Mouse (Mus musculus): ENCODE measurements around the gene Agbl4. TPM values are rescaled to one million over a fixed set of nuclear protein-coding genes. Genes with fewer than 3 reads are reported as not detected.

The Agbl4 gene
- not detected in 2 replicates for total RNA-seq (2012; rRNA removed)

DNA sequence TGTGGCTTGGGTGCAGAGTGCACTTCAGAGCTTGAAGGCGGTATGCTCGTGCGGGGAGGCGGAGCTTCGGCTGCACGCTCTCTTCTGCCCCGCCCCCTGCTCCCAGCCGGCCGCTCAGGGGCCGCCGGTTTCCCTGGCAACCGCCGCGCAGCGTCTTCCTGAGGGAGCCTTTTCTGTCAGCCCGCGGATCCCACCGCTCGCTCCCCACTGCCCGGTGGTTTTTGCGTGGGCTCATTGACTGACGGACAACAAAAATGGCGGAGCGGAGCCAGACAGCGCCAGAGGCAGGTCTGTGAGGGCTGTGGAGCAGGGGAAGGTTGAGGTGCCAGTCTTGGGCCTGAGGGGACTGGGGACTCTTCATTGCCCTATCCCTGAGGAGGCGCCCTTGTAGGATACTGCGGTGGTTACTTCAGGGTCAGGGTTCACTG lies at the start of gene Agbl4:
Gene Agbl4, plus strand, starts transcription at position 44 of the 428 bp plus-strand sequence.
- TF ChIP-seq CHD2 (IDR thresholded peaks at IDR 0.05; ENCODE audit: low read depth, low read length), result no peak
- no peak for TF ChIP-seq ZNF384 (IDR thresholded peaks at IDR 0.05; ENCODE audit: low read depth, low read length)
- TF ChIP-seq MAFK (IDR thresholded peaks at IDR 0.05; ENCODE audit: insufficient read depth, low read depth, low read length), result no peak
- no peak for TF ChIP-seq HCFC1 (IDR thresholded peaks at IDR 0.05; ENCODE audit: borderline replicate concordance, insufficient read depth, low read length)
- no peaks in the 10 kb centered on the region for H3K36me3 ChIP-seq (ENCODE audit: control insufficient read depth, insufficient read depth, low read length, poor library complexity, severe bottlenecking)
- in situ Hi-C loops (cut with MboI; ENCODE audit: low sequenced_read_pairs in 2 of 2, unreplicated experiment in 2 of 2), result no loop called here

DNA sequence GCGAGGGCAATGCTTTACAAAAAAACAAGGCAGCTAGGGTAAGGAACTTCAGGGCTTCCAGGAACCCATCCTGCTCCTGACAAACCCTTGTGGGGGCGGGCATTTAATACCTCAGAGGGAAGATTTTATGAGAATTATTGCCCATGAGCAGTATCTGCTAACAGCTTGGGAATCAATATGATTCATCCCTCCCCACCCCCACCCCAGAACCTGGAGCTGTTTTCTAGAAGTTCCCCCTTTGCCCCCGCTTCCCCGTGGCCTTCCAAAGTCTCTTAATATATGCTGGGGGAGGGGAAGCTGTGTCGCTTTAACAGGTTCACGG lies 46.6 kb upstream of the Agbl4 start:
- peak overlapping the region; percentile 69 to 83 for H3K4me3 ChIP-seq (ENCODE audit: insufficient read depth in 1 of 2, low read depth in 1 of 2, low read length in 2 of 2, poor library complexity in 1 of 2, severe bottlenecking in 1 of 2)
- TF ChIP-seq MAFK (IDR thresholded peaks at IDR 0.05; ENCODE audit: insufficient read depth, low read depth, low read length), result no peak
- no peak for TF ChIP-seq ZNF384 (IDR thresholded peaks at IDR 0.05; ENCODE audit: low read depth, low read length)
- no peak for TF ChIP-seq CHD2 (IDR thresholded peaks at IDR 0.05; ENCODE audit: low read depth, low read length)
- no peak for TF ChIP-seq ZC3H11A (IDR thresholded peaks at IDR 0.05; ENCODE audit: borderline replicate concordance, low read depth, low read length)
- TF ChIP-seq HCFC1 (IDR thresholded peaks at IDR 0.05; ENCODE audit: borderline replicate concordance, insufficient read depth, low read length), result no peak
- no peaks in the 10 kb centered on the region for H3K4me1 ChIP-seq (ENCODE audit: control insufficient read depth in 2 of 2, insufficient read depth in 2 of 2, low read length in 2 of 2, poor library complexity in 1 of 2)
- no peak overlapping the region for H3K27ac ChIP-seq (ENCODE audit: insufficient read depth, low read depth, low read length, poor library complexity, severe bottlenecking)
- no peak for DNase-seq (ENCODE audit: low read depth, low spot score)
- H3K36me3 ChIP-seq (ENCODE audit: control insufficient read depth, insufficient read depth, low read length, poor library complexity, severe bottlenecking), result no peaks in the 10 kb centered on the region
- peak overlapping the region; percentile 75 for H3K9ac ChIP-seq (ENCODE audit: insufficient read depth, low read depth, low read length, poor library complexity, severe bottlenecking)
- no peaks in the 10 kb centered on the region for H3K9me3 ChIP-seq (ENCODE audit: control insufficient read depth, insufficient read depth, low read depth, low read length)
- in situ Hi-C loops (cut with MboI; ENCODE audit: low sequenced_read_pairs in 2 of 2, unreplicated experiment in 2 of 2), result no loop called here

More for the DNA sequence above, at the start of gene Agbl4:
- Histone ChIP-seq H3K9me3 (ENCODE audit: control insufficient read depth, insufficient read depth, low read depth, low read length) (no peaks in the 10 kb centered on the region), H3K4me1 (ENCODE audit: control insufficient read depth in 2 of 2, insufficient read depth in 2 of 2, low read length in 2 of 2, poor library complexity in 1 of 2) (no peaks in the 10 kb centered on the region), H3K4me3 (ENCODE audit: insufficient read depth in 1 of 2, low read depth in 1 of 2, low read length in 2 of 2, poor library complexity in 1 of 2, severe bottlenecking in 1 of 2) (peak within 1 kb of the TSS; percentile 55 to 71), H3K27ac (ENCODE audit: insufficient read depth, low read depth, low read length, poor library complexity, severe bottlenecking) (no peak within 1 kb of the TSS), H3K9ac (ENCODE audit: insufficient read depth, low read depth, low read length, poor library complexity, severe bottlenecking) (peak within 1 kb of the TSS; percentile 44)
- peak; percentile 71 for DNase-seq (ENCODE audit: low read depth, low spot score)

DNA sequence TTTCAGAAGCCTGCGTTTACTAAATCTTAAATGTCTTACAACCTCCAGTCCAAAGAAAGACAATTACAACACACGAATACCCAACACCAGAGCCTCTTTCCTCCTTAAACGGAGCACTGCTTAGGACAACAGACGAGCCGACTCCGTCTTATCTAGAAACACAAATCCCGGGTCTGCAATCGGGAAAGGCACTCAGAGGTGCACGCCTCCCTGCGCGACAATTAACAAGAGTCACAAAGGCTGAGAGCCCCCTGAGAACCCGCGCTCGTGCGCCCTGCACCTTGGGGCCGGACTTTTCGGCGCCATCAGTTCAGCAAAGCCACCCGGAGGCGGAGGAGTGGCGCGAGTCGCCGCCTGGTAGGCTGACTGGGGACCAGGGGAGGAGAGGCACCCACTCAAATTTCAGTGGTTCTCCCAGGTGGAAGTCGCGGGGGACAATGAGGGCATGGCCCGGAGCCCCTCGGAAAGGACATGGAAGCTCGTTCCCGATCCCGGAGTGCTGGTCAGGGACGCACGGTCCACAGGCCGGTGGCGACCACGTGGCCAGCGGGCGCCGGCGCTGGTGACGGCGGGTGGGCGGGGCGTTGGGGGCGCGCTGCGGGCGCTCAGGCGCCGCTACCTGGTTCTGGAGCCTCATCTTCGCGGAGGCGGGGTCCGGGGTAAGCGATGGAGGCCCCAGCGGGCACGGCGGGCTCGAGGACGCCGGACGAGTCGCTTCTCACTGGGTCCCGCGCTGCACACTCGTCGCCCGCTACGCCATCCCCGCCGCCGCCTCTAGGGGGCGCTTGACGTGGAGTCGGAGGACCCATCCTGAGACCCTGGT lies 46.1 kb upstream of the Agbl4 start, which contains the start of gene Elavl4:
Gene Elavl4, minus strand, starts transcription at position 732 of the 823 bp plus-strand sequence.
- Histone ChIP-seq H3K9ac (ENCODE audit: insufficient read depth, low read depth, low read length, poor library complexity, severe bottlenecking) (peak within 1 kb of the TSS; percentile 75), H3K9me3 (ENCODE audit: control insufficient read depth, insufficient read depth, low read depth, low read length) (no peaks in the 10 kb centered on the region), H3K4me1 (ENCODE audit: control insufficient read depth in 2 of 2, insufficient read depth in 2 of 2, low read length in 2 of 2, poor library complexity in 1 of 2) (no peaks in the 10 kb centered on the region), H3K4me3 (ENCODE audit: insufficient read depth in 1 of 2, low read depth in 1 of 2, low read length in 2 of 2, poor library complexity in 1 of 2, severe bottlenecking in 1 of 2) (peak within 1 kb of the TSS; percentile 69 to 83), H3K27ac (ENCODE audit: insufficient read depth, low read depth, low read length, poor library complexity, severe bottlenecking) (no peak within 1 kb of the TSS), H3K36me3 (ENCODE audit: control insufficient read depth, insufficient read depth, low read length, poor library complexity, severe bottlenecking) (no peaks in the 10 kb centered on the region)
- DNase-seq (ENCODE audit: low read depth, low spot score), result peak; percentile 60
- TF ChIP-seq ZNF384 (IDR thresholded peaks at IDR 0.05; ENCODE audit: low read depth, low read length), result no peak
- TF ChIP-seq ZC3H11A (IDR thresholded peaks at IDR 0.05; ENCODE audit: borderline replicate concordance, low read depth, low read length), result no peak
- no peak for TF ChIP-seq MAFK (IDR thresholded peaks at IDR 0.05; ENCODE audit: insufficient read depth, low read depth, low read length)
- no peak for TF ChIP-seq CHD2 (IDR thresholded peaks at IDR 0.05; ENCODE audit: low read depth, low read length)
- no peak for TF ChIP-seq HCFC1 (IDR thresholded peaks at IDR 0.05; ENCODE audit: borderline replicate concordance, insufficient read depth, low read length)
- in situ Hi-C loops (cut with MboI; ENCODE audit: low sequenced_read_pairs in 2 of 2, unreplicated experiment in 2 of 2), result no loop called here

- H3K36me3 ChIP-seq (ENCODE audit: control insufficient read depth, insufficient read depth, low read length, poor library complexity, severe bottlenecking), result no peaks in the 10 kb centered on the region
- no peak for TF ChIP-seq CHD2 (IDR thresholded peaks at IDR 0.05; ENCODE audit: low read depth, low read length)
- no peak for TF ChIP-seq HCFC1 (IDR thresholded peaks at IDR 0.05; ENCODE audit: borderline replicate concordance, insufficient read depth, low read length)
- TF ChIP-seq ZC3H11A (IDR thresholded peaks at IDR 0.05; ENCODE audit: borderline replicate concordance, low read depth, low read length), result no peak
- no peak for TF ChIP-seq MAFK (IDR thresholded peaks at IDR 0.05; ENCODE audit: insufficient read depth, low read depth, low read length)
- no peak for TF ChIP-seq ZNF384 (IDR thresholded peaks at IDR 0.05; ENCODE audit: low read depth, low read length)
- DNase-seq (ENCODE audit: low read depth, low spot score), result no peak
- H3K27ac ChIP-seq (ENCODE audit: insufficient read depth, low read depth, low read length, poor library complexity, severe bottlenecking), result no peak overlapping the region
- no peaks in the 10 kb centered on the region for H3K4me1 ChIP-seq (ENCODE audit: control insufficient read depth in 2 of 2, insufficient read depth in 2 of 2, low read length in 2 of 2, poor library complexity in 1 of 2)
- H3K9ac ChIP-seq (ENCODE audit: insufficient read depth, low read depth, low read length, poor library complexity, severe bottlenecking), result no peak overlapping the region
- H3K9me3 ChIP-seq (ENCODE audit: control insufficient read depth, insufficient read depth, low read depth, low read length), result no peaks in the 10 kb centered on the region
- H3K4me3 ChIP-seq (ENCODE audit: insufficient read depth in 1 of 2, low read depth in 1 of 2, low read length in 2 of 2, poor library complexity in 1 of 2, severe bottlenecking in 1 of 2), result peak overlapping the region; percentile 69 to 83
- in situ Hi-C loops (cut with MboI; ENCODE audit: low sequenced_read_pairs in 2 of 2, unreplicated experiment in 2 of 2), result no loop called here
These were observed 45.5 kb upstream of the Agbl4 start for GRCm38 (mm10) chr4:110352001-110352369.

Data from ES-E14 (cell line).